Mouse (Mus musculus): ENCODE data around the gene Cracr2a.

Cracr2a gene

DNA sequence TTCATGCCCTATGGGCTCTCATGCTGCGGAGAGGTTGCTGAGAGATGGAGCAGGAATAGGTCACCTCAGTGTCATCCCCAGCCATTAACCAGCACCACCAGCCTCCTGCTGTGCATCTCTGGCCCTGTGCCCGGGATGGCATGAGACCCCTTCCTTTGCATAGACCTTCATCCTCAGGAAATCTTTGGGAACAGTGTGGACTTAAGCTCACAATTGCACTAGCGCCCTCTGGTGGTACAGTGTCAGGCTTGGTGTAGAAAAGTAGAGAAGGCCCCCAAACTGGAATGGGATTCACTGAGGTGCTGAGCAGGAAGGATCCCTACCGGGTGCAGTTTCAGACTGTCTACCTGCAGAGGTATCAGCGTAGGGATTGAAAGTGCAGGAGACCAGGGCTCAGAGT, 64.0 kb downstream of the Cracr2a start:
- DNase-seq (ENCODE audit: low read depth, low spot score) = peak; percentile 63

- no peak for DNase-seq (ENCODE audit: low read depth, low spot score)
Observed at GRCm38 (mm10) chr6:127627453-127627852, 66.3 kb downstream of the Cracr2a start.

DNA sequence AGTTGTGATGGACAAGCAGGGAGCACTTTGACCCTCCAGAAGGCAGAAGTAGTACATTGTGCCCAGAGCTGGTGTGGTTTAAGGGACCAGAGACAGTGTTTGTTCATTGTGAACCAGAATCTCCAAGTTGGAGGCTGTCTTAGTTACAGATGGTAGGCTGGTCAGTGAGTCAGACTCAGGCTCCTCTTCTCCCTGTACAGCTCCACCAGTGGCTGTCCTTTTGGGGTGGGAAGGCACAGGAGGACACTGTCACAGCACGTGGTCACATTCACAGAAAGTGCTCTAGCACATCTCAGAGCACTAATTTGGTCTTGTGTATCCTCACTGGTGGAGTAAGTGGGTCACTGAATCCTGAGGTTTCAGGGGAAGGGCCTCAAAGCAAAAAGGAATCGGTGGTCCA, 68.1 kb downstream of the Cracr2a start:
- no peak for DNase-seq (ENCODE audit: low read depth, low spot score)

DNA sequence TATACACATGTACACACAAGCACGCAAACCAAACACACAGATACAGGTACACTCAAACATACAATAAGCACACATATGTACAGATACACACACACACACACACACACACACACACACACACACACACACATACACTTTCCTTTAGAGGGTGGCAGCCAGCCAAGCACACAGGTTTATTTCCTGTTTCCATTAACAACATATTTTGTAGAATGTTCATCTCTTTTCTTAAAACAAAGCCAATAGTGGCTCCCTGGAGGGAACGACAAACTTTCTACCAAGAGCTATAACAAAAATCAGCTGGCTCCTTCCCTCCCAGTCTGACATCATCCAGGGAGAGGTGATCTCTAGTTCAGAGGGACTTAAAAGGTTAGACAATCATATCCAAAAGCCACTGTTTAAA, 73.7 kb downstream of the Cracr2a start:
- no peak for DNase-seq (ENCODE audit: low read depth, low spot score)

DNA sequence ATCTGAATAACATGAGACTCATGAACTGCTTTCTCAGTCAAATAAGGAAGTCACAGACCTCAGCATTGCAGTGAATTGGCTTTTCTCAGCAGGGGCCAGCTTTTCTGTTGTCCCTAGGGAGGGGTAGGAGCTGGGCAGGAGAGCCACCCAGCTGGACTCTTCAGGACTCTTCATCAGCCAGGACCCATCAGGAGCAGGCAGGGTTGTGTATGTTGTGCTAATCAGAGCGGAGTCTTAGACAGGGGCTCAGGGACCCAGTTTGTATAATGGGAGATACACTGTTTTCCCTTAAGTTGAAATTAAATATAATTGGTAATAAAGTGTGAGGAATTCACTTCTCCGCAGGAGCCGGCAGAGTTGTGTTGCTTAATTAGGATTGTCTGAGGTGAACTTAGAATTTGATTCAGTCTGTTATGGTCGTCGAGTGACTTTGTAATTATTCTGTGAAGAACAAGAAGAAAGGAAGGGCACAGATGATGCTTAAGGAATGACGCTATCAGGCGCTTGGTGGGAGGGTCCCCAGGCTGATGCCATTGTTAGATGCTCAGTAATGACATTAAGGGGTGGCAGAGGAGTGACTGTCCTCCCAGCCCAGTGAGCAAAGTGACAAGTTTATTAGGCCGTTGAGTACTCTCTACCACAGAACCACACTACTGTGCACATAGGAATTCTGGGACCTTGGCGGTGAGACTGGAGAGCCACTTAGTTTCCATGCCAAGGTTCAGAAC, 74.5 kb downstream of the Cracr2a start:
- no peak for DNase-seq (ENCODE audit: low read depth, low spot score)

DNA sequence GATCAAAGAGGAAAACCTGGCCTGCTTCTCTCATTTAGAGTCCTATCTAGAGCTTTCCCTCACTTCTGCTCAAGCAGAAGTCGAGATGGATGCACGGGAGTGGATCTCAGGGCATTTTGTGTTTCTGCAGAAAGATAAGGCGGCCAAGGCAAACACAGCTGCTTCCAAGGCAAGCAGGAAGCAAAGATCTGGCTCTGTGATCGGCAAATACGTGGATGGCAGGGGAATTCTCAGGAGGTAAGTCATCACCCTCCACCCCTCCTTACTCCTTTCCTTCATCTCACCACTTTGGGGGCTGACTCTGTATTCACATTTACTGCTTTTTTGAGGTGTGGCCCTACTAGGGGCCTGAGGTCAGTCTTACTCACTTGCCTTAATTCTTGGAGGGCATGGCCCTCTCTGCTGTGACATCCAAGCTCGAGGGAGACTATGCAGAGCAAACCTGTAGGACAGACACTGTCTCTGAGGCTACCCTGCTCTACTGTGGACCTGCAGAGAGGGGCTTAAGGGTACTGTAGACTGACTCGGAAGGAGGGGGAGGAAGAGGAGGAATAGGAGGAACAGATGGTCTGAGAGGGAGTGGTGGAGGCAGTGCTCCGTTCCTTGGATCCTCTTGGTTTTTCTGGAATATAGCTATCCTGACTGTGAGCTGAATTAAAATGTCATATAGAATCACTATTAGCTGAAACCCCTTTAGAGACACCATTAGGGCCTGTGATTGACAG, 80.1 kb downstream of the Cracr2a start:
- DNase-seq (ENCODE audit: low read depth, low spot score) = peak; percentile 54

GRCm38 (mm10) chr6:127655988-127656387, 94.8 kb downstream of the Cracr2a start:
- DNase-seq (ENCODE audit: low read depth, low spot score) = no peak

- peak; percentile 76 for DNase-seq (ENCODE audit: low read depth, low spot score)
Observed at GRCm38 (mm10) chr6:127657152-127657551, 96.0 kb downstream of the Cracr2a start.

- DNase-seq (ENCODE audit: low read depth, low spot score) = no peak
Observed at GRCm38 (mm10) chr6:127659472-127659871, 98.3 kb downstream of the Cracr2a start.

DNA sequence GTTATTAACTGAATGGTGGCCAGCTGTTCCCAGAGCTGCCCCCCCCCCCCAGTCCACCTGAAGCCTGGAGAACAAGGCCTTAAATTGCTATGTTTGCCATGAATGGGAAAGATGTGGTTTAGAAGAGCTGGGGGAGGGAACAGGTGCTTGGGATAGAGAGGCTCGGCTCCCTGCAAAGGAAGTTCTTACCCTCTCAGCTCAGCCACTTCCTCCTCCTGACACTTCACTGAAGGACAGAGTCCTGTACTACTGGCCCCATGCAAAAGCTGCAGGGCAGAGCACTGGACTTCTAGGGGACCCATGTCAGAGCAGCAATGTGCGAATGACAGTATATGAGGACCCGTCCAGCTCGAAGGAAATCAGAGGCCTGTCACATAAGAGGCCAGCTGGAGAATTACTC, 98.8 kb downstream of the Cracr2a start:
- DNase-seq (ENCODE audit: low read depth, low spot score) = no peak

DNA sequence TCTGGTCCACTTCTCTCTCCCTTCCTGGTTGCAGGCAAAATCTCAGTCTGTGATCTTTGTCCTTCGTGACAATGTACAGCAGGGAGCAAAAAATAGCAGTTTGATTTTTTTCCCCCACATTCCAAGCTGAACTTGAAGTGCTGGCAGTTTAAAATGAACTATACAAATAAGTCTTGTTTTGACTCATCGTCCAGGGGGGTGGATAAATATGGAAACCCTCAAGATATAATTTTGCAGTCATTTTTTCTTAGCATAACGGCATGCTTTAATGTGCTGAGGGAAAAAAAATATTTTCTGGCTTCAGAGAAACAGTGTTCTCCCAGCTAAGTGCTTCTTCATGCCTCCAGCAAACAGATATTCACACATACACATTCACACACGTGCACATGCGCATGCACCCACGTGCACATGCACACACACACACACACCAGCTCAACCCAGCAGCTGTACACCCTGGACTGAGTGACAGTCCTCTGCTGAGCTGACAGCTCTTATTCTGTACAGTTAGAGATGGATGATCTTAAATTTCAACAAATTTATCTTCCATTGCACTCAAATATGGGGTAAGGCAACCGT, 100.7 kb downstream of the Cracr2a start:
- no peak for DNase-seq (ENCODE audit: low read depth, low spot score)

- no peak for DNase-seq (ENCODE audit: low read depth, low spot score)
Observed at GRCm38 (mm10) chr6:127663263-127663662, 102.1 kb downstream of the Cracr2a start.

DNA sequence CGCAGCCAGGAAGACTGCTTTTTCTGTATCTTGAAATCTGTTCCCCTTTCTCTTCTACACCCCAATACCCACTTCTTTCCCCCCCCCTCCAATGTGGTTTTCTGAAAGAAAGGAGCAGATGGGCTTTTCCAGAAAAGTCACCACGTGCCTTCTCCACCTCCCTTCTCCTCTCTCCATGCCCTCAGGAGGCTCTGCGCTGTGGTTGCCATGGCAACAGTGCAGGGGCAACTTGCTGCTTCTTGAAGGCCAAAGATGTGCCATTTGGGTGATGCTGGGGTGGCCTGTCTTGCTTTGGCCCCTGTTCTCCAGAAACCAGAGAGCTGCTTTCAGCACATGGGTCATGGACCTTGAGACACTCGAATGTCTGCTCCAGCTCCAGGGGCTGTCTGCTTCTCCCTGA, 108.2 kb downstream of the Cracr2a start:
- DNase-seq (ENCODE audit: low read depth, low spot score) = no peak

DNA sequence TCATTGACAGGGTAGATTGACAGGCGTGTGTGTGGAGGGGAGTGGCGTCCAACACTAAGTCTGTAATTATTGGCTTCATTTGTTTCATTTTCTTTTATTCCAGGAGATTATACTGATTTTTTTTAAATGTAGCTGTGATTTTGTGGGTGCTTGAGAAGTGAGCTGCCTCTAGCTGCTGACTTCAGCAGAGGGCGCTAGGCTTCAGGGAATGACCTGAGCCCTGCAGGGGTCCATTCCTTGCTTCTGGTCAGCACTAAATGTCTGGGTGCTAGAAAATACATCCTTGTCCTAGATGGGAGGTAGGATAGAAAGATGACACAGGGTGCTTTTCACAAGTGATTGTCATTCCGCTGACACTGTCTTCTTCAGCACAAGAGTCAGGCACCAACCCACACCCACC, 108.9 kb downstream of the Cracr2a start:
- no peak for DNase-seq (ENCODE audit: low read depth, low spot score)

DNA sequence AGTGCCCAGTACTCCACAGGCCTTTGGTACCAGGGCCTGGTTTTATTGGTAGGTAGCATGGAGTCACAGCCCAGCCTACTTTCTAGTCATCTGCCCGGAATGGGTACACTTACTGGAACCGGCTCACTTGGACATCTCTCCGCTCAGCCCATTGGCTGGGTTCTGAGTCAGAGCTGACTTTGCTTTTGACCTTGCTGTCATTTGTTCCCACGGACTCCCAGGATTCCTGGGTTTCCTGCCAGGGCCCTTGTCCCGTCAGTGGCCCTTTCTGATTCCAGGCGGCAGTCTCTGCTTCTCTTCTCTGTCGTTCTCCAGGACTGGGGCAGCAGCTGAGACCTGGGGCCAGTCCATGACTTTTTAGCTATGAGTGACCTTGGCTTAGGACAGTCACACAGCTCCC, 110.9 kb downstream of the Cracr2a start:
- peak; percentile 9 for DNase-seq (ENCODE audit: low read depth, low spot score)

- DNase-seq (ENCODE audit: low read depth, low spot score) = no peak
Observed at GRCm38 (mm10) chr6:127676866-127677265, 115.7 kb downstream of the Cracr2a start.

DNA sequence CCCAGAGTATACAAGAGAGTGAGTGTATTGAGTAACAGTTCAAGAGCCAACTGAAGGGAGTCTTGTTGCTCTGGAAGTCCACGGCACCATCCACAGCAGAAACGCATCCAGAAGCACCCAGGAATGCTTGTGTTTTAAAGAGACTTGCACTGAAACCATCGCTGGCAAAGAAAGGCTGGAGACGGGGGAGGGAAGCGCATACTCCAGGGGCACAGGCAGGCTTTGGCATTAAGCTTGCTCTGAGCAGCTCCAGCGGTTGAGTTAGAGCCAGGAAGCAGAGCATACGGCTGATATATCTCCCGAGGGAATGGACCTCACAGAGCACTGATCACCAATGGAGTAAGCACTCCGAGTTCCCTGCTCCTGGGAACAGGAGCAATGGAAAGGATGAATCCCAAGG, 117.2 kb downstream of the Cracr2a start:
- DNase-seq (ENCODE audit: low read depth, low spot score) = no peak

DNA sequence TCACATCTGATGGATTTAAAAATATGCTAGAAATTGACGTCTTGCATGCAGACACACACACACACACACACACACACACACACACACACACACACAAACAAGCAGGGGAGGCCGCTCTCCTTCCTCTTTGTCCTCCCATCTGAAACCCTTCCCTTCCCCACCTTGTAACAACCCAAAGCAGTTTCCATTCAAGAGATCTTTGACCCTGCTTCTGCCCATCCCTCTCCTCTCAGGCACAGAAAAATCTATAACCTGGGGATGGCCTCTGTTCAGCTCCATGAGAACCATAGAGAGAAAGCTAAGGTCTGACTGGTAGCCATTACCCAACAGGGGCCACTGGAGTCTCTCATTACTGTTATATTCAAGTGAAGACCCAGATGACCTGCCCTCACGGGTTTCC, 117.9 kb downstream of the Cracr2a start:
- no peak for DNase-seq (ENCODE audit: low read depth, low spot score)

DNA sequence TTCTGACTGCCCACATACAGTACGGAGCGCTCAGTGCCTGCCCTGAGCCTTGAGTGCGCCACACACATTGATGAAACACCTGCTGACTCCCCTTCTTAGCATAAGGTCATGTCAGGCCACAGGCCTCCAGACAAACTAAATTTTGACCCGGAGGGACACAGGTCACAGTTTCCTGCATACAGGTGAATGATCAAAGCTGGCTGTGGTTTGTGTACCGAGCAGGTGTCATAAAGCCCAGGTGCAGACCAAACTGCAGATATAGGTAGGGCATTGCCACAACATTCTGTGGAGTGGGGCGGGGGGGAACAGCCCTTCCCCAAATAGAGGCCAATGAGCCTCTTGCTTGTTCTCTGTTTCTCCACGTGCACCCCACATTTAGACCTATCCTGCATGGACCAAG, 119.6 kb downstream of the Cracr2a start:
- DNase-seq (ENCODE audit: low read depth, low spot score) = no peak

- no peak for DNase-seq (ENCODE audit: low read depth, low spot score)
Observed at GRCm38 (mm10) chr6:127683561-127683960, 122.4 kb downstream of the Cracr2a start.

DNA sequence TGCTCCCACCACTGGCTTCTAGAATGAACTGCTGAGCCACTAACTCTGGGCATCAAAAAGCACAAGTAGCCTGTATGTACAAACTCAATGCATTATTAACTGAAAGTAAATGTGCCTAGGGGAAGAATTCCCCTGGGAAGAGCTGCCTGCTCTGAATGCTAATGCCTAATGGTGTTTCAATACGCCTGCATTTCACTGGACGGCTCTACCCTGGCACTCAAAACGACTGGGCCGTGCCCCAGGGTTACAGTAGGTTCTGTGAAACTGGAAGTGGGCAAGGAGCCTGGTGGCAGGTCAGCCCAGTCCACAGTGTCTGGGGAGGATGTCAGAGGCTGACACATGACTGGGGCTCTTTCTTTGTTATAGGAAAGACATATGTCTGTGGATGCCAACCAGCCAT, 123.8 kb downstream of the Cracr2a start:
- no peak for DNase-seq (ENCODE audit: low read depth, low spot score)

DNA sequence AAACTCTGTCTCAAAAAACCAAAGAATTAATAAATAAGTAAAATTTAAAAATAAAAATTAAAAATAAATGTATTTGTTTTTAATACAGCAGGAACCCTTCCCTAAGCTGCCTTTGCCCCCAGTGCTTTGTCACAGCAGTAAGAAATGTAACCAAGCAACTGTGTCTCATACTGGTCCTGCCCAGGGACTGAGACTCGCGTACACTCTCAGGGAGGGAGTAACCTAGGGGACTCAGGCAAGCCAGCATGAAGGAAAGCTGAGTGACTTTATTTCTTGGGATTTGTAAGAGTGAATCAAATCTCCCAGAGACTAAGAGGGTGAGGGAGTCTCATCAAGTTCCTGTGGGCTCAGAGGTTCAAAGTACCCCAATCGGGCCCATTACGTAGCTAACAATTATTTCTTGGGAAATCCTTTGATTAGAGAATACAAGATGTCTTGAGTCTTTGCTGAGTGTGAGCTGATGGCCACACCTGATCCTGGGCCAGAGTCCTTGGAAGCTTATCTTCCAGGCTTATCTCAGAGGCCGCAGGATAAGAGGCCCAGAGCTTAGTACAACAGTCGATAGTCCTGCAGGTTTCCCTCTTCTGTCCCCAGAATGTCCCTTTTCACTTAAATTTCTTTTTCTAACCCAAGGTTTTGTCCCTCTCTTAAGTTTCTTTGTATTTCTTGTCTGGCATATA, 126.2 kb downstream of the Cracr2a start:
- no peak for DNase-seq (ENCODE audit: low read depth, low spot score)
